Mouse (Mus musculus) lung, postnatal 0 days (tissue): ENCODE measurements around the gene Slc35a2. TPM values are rescaled to one million over a fixed set of nuclear protein-coding genes. Genes with fewer than 3 reads are reported as not detected.

Experiments used
- ATAC-seq: fragments of 200-750 bp; cut with Nextera tagmentation; 2 replicates; pipeline ENCODE4 v1.8.0; 2017; ENCODE audit warnings: moderate library complexity
- DNase-seq: peaks from one replicate; pipeline ENCODE4 v3.0.0-alpha.2; 2016; ENCODE audit warnings: low spot score
- H3K27ac ChIP-seq: fragments of 300-500 bp; sonication (generic); 2 replicates; pipeline ENCODE4 v1.5.1; 2014; ENCODE audit warnings: antibody characterized with exemption, mild to moderate bottlenecking, low read length, mixed read lengths
- H3K27me3 ChIP-seq: fragments of 300-500 bp; sonication (generic); replicated peaks from 2 replicates; pipeline ENCODE4 v1.6.1; 2014; ENCODE audit warnings: low read length, mixed read lengths; ENCODE audit not compliant: insufficient read depth
- H3K36me3 ChIP-seq: fragments of 300-500 bp; sonication (generic); 2 replicates; pipeline ENCODE4 v1.6.1; 2014; ENCODE audit warnings: low read length, mixed read lengths; ENCODE audit not compliant: insufficient read depth
- H3K4me1 ChIP-seq: fragments of 300-500 bp; sonication (generic); 2 replicates; pipeline ENCODE4 v1.6.1; 2014; ENCODE audit warnings: antibody characterized with exemption, low read depth, low read length, mixed read lengths; ENCODE audit not compliant: insufficient read depth
- H3K4me2 ChIP-seq: fragments of 300-500 bp; sonication (generic); replicated peaks from 2 replicates; pipeline ENCODE4 v1.6.1; 2014; ENCODE audit warnings: low read depth, mild to moderate bottlenecking, low read length, moderate library complexity, mixed read lengths
- H3K4me3 ChIP-seq: fragments of 300-500 bp; sonication (generic); 2 replicates; pipeline ENCODE4 v1.5.1; 2014; ENCODE audit warnings: low read depth, low read length
- H3K9ac ChIP-seq: fragments of 300-500 bp; sonication (generic); replicated peaks from 2 replicates; pipeline ENCODE4 v1.6.1; 2014; ENCODE audit warnings: low read depth, mild to moderate bottlenecking
- H3K9me3 ChIP-seq: fragments of 300-500 bp; sonication (generic); 2 replicates; pipeline ENCODE4 v1.6.1; 2016; ENCODE audit warnings: low read length, mixed read lengths
- CTCF ChIP-seq: IDR thresholded peaks from 2 replicates; pipeline ENCODE4 v1.5.1; 2016; ENCODE audit warnings: antibody characterized with exemption, mild to moderate bottlenecking
- EP300 ChIP-seq: IDR thresholded peaks from 2 replicates; pipeline ENCODE4 v1.6.1; 2016; ENCODE audit warnings: antibody characterized with exemption, mild to moderate bottlenecking, control low read depth
- WGBS: fragments of 180-500 bp; shearing (Covaris S2); extraction: QIAGEN DNeasy Blood & Tissue Kit; methylation state at CpG from one replicate; pipeline ENCODE4 v1.1.7; 2014; 5-methylcytosine and 5-hydroxymethylcytosine counted together
- polyA plus RNA-seq: library from polyadenylated mRNA; unstranded; fragments of >200 nt; fragmentation: Nextera tagmentation; extraction: Ambion mirVana; gene quantifications from 2 replicates; pipeline ENCODE4 v1.2.1, GENCODE M21; 2015

Gene Slc35a2
- polyA plus RNA-seq, 1 experiment from 2014 or later = 32.2 TPM

GRCm38 (mm10) chrX:7854578-7854977, 29.2 kb upstream of the Slc35a2 start:
- H3K27me3 ChIP-seq = no peaks in the 10 kb centered on the region
- DNase-seq (peak; percentile 52), ATAC-seq (no peak)
- WGBS = 29% methylated on average over 2 of the region's 2 CpGs
- TF ChIP-seq CTCF = peak; percentile 67
- TF ChIP-seq EP300 = no peak
- H3K27ac ChIP-seq = no peak overlapping the region
- no peak overlapping the region for H3K4me3 ChIP-seq
- H3K9ac ChIP-seq = no peak overlapping the region
- no peak overlapping the region for H3K4me2 ChIP-seq
- H3K9me3 ChIP-seq = no peaks in the 10 kb centered on the region
- no peaks in the 10 kb centered on the region for H3K4me1 ChIP-seq
- no peaks in the 10 kb centered on the region for H3K36me3 ChIP-seq

- Histone ChIP-seq H3K36me3 (no peaks in the 10 kb centered on the region), H3K27me3 (no peaks in the 10 kb centered on the region), H3K4me2 (no peak overlapping the region), H3K4me3 (no peak overlapping the region), H3K9me3 (no peaks in the 10 kb centered on the region), H3K4me1 (no peaks in the 10 kb centered on the region), H3K9ac (no peak overlapping the region), H3K27ac (no peak overlapping the region)
- TF ChIP-seq CTCF = no peak
- no peak for TF ChIP-seq EP300
- DNase-seq (no peak), ATAC-seq (no peak)
- 83% methylated on average over 3 of the region's 3 CpGs for WGBS
Observed at GRCm38 (mm10) chrX:7859191-7859753, 24.6 kb upstream of the Slc35a2 start.

- no peaks in the 10 kb centered on the region for H3K4me1 ChIP-seq
- H3K4me3 ChIP-seq = no peak overlapping the region
- WGBS = 83% methylated on average over 1 of the region's 1 CpGs
- no peaks in the 10 kb centered on the region for H3K9me3 ChIP-seq
- no peaks in the 10 kb centered on the region; the same call in 1 of the 2 replicates for H3K36me3 ChIP-seq
- TF ChIP-seq CTCF = no peak
- TF ChIP-seq EP300 = no peak
- H3K9ac ChIP-seq = no peak overlapping the region
- DNase-seq (no peak), ATAC-seq (no peak)
- H3K27ac ChIP-seq = no peak overlapping the region
- no peak overlapping the region for H3K4me2 ChIP-seq
- no peaks in the 10 kb centered on the region for H3K27me3 ChIP-seq
Observed at GRCm38 (mm10) chrX:7863181-7863580, 20.6 kb upstream of the Slc35a2 start.

DNA sequence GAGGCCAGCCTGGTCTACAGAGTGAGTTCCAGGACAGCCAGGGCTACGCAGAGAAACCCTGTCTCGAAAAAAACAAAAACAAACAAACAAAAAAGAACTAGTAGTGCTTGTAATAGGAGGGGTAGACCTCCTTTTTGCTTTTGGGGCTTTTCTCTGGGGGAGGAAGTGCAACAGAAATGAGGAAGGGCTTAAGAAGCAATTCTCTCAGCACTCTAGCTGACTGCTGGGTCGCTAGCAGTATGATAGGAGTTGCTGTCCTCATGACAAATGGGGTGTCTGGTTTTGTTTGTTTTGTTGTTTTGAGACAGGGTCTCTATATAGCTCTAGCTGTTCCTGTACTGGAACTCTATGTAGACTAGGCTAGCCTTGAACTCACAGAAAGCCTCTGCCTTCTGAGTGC, 19.3 kb upstream of the Slc35a2 start:
- TF ChIP-seq EP300 (no peak), CTCF (no peak)
- ATAC-seq (no peak), DNase-seq (no peak)
- no peaks in the 10 kb centered on the region for H3K9me3 ChIP-seq
- 78% methylated on average over 3 of the region's 3 CpGs for WGBS
- H3K9ac ChIP-seq = no peak overlapping the region
- no peak overlapping the region for H3K4me3 ChIP-seq
- no peak overlapping the region for H3K4me2 ChIP-seq
- H3K27me3 ChIP-seq = no peaks in the 10 kb centered on the region
- H3K36me3 ChIP-seq = no peaks in the 10 kb centered on the region; the same call in 1 of the 2 replicates
- no peaks in the 10 kb centered on the region for H3K4me1 ChIP-seq
- H3K27ac ChIP-seq = no peak overlapping the region

- Histone ChIP-seq H3K4me3 (no peak overlapping the region), H3K9me3 (no peaks in the 10 kb centered on the region), H3K9ac (no peak overlapping the region), H3K4me2 (no peak overlapping the region), H3K36me3 (no peaks in the 10 kb centered on the region; the same call in 1 of the 2 replicates), H3K27me3 (no peaks in the 10 kb centered on the region), H3K4me1 (no peaks in the 10 kb centered on the region), H3K27ac (no peak overlapping the region)
- DNase-seq = no peak
- 50% methylated on average over 2 of the region's 2 CpGs for WGBS
- TF ChIP-seq EP300 (no peak), CTCF (no peak)
- no peak for ATAC-seq
Observed at GRCm38 (mm10) chrX:7865343-7865742, 18.5 kb upstream of the Slc35a2 start.

GRCm38 (mm10) chrX:7865786-7866185, 18.0 kb upstream of the Slc35a2 start:
- no peak for ATAC-seq
- TF ChIP-seq CTCF (no peak), EP300 (no peak)
- Histone ChIP-seq H3K9me3 (no peaks in the 10 kb centered on the region), H3K36me3 (no peaks in the 10 kb centered on the region; the same call in 1 of the 2 replicates), H3K4me2 (no peak overlapping the region), H3K4me1 (no peaks in the 10 kb centered on the region), H3K27me3 (no peaks in the 10 kb centered on the region), H3K27ac (no peak overlapping the region), H3K9ac (no peak overlapping the region), H3K4me3 (no peak overlapping the region)
- no peak for DNase-seq
- 51% methylated on average over 2 of the region's 2 CpGs for WGBS

- H3K36me3 ChIP-seq = no peaks in the 10 kb centered on the region; the same call in 1 of the 2 replicates
- no peak overlapping the region for H3K27ac ChIP-seq
- no peaks in the 10 kb centered on the region for H3K4me1 ChIP-seq
- H3K27me3 ChIP-seq = no peaks in the 10 kb centered on the region
- H3K4me3 ChIP-seq = no peak overlapping the region
- TF ChIP-seq CTCF = no peak
- TF ChIP-seq EP300 = no peak
- H3K4me2 ChIP-seq = no peak overlapping the region
- 77% methylated on average over 1 of the region's 1 CpGs for WGBS
- no peaks in the 10 kb centered on the region for H3K9me3 ChIP-seq
- DNase-seq (no peak), ATAC-seq (no peak)
- no peak overlapping the region for H3K9ac ChIP-seq
Observed at GRCm38 (mm10) chrX:7867141-7867540, 16.7 kb upstream of the Slc35a2 start.
